Mouse (Mus musculus) lung, postnatal 0 days (tissue): ENCODE measurements around the gene B3galt2.

Source experiments
- CTCF ChIP-seq: IDR thresholded peaks from 2 replicates; pipeline ENCODE4 v1.5.1; 2016; ENCODE audit warnings: antibody characterized with exemption, mild to moderate bottlenecking
- EP300 ChIP-seq: IDR thresholded peaks from 2 replicates; pipeline ENCODE4 v1.6.1; 2016; ENCODE audit warnings: antibody characterized with exemption, mild to moderate bottlenecking, control low read depth

DNA sequence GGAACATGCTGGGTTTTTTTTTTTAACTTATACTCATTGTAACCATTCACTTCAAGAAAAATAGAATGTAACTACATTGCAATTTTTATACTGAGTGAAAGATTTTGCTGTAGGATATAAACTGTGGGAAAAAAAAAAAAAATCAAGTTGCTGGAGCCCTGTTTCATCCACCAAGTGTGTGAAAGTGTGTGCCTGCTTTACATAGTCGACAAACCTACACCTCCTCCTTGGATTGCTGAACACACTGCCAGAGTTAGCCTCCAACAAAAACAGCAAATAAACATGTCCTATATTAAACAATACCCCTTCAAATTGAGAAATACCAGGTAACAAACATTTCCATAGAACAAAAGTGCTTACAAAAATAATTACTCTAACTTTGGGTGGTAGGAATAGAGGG is 8.1 kb upstream of the B3galt2 start:
- TF ChIP-seq EP300, result no peak
- no peak for TF ChIP-seq CTCF
